Mouse (Mus musculus) liver, embryonic 18 days (tissue): ENCODE data around the gene Usp13. TPM values are rescaled to one million over a fixed set of nuclear protein-coding genes. Genes with fewer than 3 reads are reported as not detected.

Source experiments
- polyA plus RNA-seq: library from polyadenylated mRNA; depleted of rRNA; stranded (reverse); fragments of >200 nt; gene quantifications from 2 replicates; pipeline ENCODE4 v1.2.3, GENCODE M21; 2012; rRNA removed

Usp13 gene
- polyA plus RNA-seq, result 0.06 TPM in 2 replicates

DNA sequence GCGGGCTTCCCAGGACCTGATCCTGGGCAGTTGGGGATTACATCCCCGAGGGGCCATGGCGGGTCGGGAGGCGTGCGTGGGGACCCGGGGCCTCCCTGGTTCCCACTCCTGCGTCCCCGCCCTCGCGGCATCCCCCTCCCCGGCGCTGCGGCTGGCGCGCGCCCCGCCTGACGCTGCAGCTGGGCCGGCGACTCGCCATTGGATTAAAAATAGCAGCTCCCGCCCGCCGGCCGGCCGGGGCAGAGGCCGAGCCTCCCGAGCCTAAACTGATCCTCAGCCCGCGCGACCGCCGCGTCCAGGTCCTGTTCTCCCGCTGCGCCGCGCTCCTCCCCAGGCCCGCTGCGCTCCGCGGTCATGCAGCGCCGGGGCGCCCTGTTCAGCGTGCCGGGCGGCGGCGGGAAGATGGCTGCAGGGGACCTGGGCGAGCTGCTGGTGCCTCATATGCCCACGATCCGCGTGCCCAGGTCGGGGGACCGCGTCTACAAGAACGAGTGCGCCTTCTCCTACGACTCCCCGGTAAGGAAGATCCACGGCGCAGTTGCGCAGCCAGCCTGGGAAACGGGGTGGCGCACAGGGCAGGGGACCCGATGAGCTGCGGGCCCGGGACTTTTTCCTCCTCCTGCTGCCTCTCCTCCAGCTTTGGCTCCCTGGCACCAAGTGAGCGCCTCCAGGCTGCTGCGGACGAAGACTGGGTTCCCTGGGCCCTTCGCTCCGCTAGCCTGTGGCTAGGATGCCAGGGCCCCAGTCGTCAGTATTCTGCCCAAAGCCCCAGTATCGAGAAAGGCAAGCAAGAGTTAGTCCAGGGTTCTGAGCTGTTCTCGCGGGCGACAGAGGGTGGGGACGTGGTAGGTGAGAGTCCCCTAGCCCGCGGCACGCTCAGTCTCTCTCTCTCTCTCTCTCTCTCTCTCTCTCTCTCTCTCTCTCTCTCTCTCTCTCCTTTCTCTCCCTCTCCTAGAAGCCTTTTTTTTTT lies at the start of gene Usp13:
Gene Usp13, plus strand, starts transcription at position 190 of the 970 bp plus-strand sequence.

Other genes with a start within 250 kb of the Usp13 start
- 5.0 and 6.3 TPM in 2 replicates for gene Gnb4, start 201.0 kb upstream of the Usp13 start, polyA plus RNA-seq
- 21.9 and 22.2 TPM in 2 replicates for gene Actl6a, start 111.2 kb upstream of the Usp13 start, polyA plus RNA-seq
- gene Ndufb5, start 80.6 kb upstream of the Usp13 start, polyA plus RNA-seq, result 139 and 147 TPM in 2 replicates
- gene Mrpl47, start 79.9 kb upstream of the Usp13 start, polyA plus RNA-seq, result 7.7 and 8.3 TPM in 2 replicates